Mouse (Mus musculus): Measurements from ENCODE around the gene Htr6. TPM values are rescaled to one million over a fixed set of nuclear protein-coding genes. Genes with fewer than 3 reads are reported as not detected.

Gene Htr6
- polyA plus RNA-seq, 1 experiment: not detected

GRCm38 (mm10) chr4:139040084-139040839 is 35.1 kb downstream of the Htr6 start:
- no peaks in the 10 kb centered on the region for H3K4me1 ChIP-seq (ENCODE audit: control insufficient read depth, insufficient read depth, low read length)
- TF ChIP-seq EP300 (IDR thresholded peaks at IDR 0.05; ENCODE audit: insufficient read depth, low read depth, low read length) (no peak), POLR2A (IDR thresholded peaks at IDR 0.05; ENCODE audit: insufficient read depth, low read length) (no peak), CTCF (IDR thresholded peaks at IDR 0.05; ENCODE audit: low read depth, low read length) (no peak)
- H3K4me3 ChIP-seq (ENCODE audit: low read depth, low read length): no peak overlapping the region
- H3K9me3 ChIP-seq (replicated peaks; ENCODE audit: control insufficient read depth, insufficient read depth, low read length, poor library complexity, severe bottlenecking): no peaks in the 10 kb centered on the region
- H3K27ac ChIP-seq (ENCODE audit: insufficient read depth, low read length): no peak overlapping the region
- no peaks in the 10 kb centered on the region for H3K27me3 ChIP-seq (ENCODE audit: control insufficient read depth, insufficient read depth, low read length, poor library complexity, severe bottlenecking)
- no peaks in the 10 kb centered on the region for H3K36me3 ChIP-seq (ENCODE audit: control insufficient read depth, insufficient read depth, low read length, poor library complexity, severe bottlenecking)
- no peak overlapping the region for H3K9ac ChIP-seq (ENCODE audit: low read depth, poor library complexity, severe bottlenecking)

DNA sequence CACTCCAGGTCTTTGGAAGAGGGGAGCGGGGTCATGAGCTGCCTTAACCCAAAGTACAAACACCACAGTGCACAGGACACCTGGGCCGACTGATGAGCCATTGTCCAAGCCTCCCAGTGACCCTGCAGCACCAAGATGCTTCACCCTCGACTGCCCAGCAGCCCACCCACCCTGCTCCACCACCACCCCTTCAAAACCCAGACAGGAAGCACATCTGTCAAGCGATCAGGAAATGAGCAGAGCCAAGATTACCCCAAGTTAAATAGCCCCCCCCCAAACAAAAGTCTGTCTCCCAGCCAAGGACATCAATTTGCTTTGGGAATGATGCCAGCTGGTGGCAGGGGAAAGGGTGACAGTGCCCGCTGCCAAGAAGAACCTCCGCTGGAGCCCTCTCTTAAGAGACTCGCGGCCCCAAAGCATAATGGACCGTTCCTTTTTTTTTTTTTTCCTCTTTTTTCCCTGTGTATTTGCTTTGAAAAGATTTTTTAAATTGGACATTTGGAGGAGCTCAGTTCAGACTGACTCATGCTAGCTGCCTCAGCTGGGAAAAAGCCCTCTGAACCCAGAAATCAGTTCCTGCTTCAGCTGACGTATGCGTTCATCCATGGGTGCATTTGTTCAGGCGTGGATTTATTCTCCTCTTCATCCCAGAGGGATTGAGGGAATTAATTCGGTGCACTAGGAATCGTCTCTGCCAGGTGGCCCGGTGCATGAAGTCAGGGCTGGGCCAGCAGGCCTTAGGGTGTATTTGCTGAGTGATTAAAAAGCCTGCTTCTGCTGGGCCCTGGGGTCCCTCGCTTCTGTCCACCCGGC is 37.4 kb downstream of the Htr6 start:
- H3K4me3 ChIP-seq (ENCODE audit: low read depth, low read length): no peak overlapping the region
- no peak overlapping the region for H3K27ac ChIP-seq (ENCODE audit: insufficient read depth, low read length)
- H3K27me3 ChIP-seq (ENCODE audit: control insufficient read depth, insufficient read depth, low read length, poor library complexity, severe bottlenecking): no peaks in the 10 kb centered on the region
- H3K9me3 ChIP-seq (replicated peaks; ENCODE audit: control insufficient read depth, insufficient read depth, low read length, poor library complexity, severe bottlenecking): no peaks in the 10 kb centered on the region
- TF ChIP-seq POLR2A (IDR thresholded peaks at IDR 0.05; ENCODE audit: insufficient read depth, low read length): no peak
- no peak for TF ChIP-seq CTCF (IDR thresholded peaks at IDR 0.05; ENCODE audit: low read depth, low read length)
- TF ChIP-seq EP300 (IDR thresholded peaks at IDR 0.05; ENCODE audit: insufficient read depth, low read depth, low read length): no peak
- H3K9ac ChIP-seq (ENCODE audit: low read depth, poor library complexity, severe bottlenecking): no peak overlapping the region
- H3K4me1 ChIP-seq (ENCODE audit: control insufficient read depth, insufficient read depth, low read length): no peaks in the 10 kb centered on the region
- H3K36me3 ChIP-seq (ENCODE audit: control insufficient read depth, insufficient read depth, low read length, poor library complexity, severe bottlenecking): no peaks in the 10 kb centered on the region

DNA sequence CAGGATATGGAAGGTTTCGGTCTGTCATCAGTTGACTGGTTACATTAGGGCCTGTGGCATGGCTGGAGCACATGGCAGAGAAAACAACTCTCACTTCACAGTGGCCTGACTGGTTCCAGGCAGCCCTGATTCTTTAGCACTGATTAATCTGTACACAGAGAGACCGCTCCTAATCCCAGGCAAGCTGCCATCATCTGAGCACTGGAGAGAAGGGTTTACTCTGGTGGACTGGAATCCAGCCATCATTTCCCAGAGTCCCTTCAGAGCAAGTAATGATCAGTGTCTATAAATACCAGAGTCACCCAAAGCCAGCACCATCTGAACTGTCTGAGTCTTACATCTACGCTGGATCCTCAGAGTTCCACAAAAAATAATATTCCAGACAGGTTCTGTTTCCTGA is 39.6 kb downstream of the Htr6 start:
- H3K4me1 ChIP-seq (ENCODE audit: control insufficient read depth, insufficient read depth, low read length): no peaks in the 10 kb centered on the region
- no peaks in the 10 kb centered on the region for H3K27me3 ChIP-seq (ENCODE audit: control insufficient read depth, insufficient read depth, low read length, poor library complexity, severe bottlenecking)
- H3K36me3 ChIP-seq (ENCODE audit: control insufficient read depth, insufficient read depth, low read length, poor library complexity, severe bottlenecking): no peaks in the 10 kb centered on the region
- H3K9ac ChIP-seq (ENCODE audit: low read depth, poor library complexity, severe bottlenecking): no peak overlapping the region
- H3K9me3 ChIP-seq (replicated peaks; ENCODE audit: control insufficient read depth, insufficient read depth, low read length, poor library complexity, severe bottlenecking): no peaks in the 10 kb centered on the region
- no peak overlapping the region for H3K27ac ChIP-seq (ENCODE audit: insufficient read depth, low read length)
- TF ChIP-seq POLR2A (IDR thresholded peaks at IDR 0.05; ENCODE audit: insufficient read depth, low read length) (no peak), EP300 (IDR thresholded peaks at IDR 0.05; ENCODE audit: insufficient read depth, low read depth, low read length) (no peak), CTCF (IDR thresholded peaks at IDR 0.05; ENCODE audit: low read depth, low read length) (no peak)
- no peak overlapping the region for H3K4me3 ChIP-seq (ENCODE audit: low read depth, low read length)

DNA sequence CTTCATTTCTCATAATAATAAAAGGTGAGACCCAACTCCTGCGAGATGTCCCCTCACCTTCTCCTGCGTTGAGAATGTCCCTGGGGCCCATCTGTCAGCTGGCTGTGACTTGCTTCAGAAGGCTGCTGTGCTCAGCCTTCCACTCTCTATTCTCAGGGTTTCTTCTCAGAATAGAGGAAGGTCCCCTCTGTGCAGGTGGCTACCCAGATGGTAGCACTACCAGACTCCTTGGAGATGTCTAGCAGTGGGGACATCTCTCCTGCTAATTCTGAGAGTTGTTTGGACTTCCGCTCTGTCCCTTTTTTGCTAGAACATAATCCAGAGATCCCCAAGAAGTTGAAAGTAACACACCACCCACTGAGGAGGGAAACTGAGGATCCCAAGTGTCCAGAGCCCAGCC is 40.4 kb downstream of the Htr6 start:
- H3K36me3 ChIP-seq (ENCODE audit: control insufficient read depth, insufficient read depth, low read length, poor library complexity, severe bottlenecking): no peaks in the 10 kb centered on the region
- no peak for TF ChIP-seq EP300 (IDR thresholded peaks at IDR 0.05; ENCODE audit: insufficient read depth, low read depth, low read length)
- TF ChIP-seq POLR2A (IDR thresholded peaks at IDR 0.05; ENCODE audit: insufficient read depth, low read length): no peak
- TF ChIP-seq CTCF (IDR thresholded peaks at IDR 0.05; ENCODE audit: low read depth, low read length): no peak
- H3K27me3 ChIP-seq (ENCODE audit: control insufficient read depth, insufficient read depth, low read length, poor library complexity, severe bottlenecking): no peaks in the 10 kb centered on the region
- no peak overlapping the region for H3K4me3 ChIP-seq (ENCODE audit: low read depth, low read length)
- H3K27ac ChIP-seq (ENCODE audit: insufficient read depth, low read length): no peak overlapping the region
- H3K4me1 ChIP-seq (ENCODE audit: control insufficient read depth, insufficient read depth, low read length): no peaks in the 10 kb centered on the region
- no peak overlapping the region for H3K9ac ChIP-seq (ENCODE audit: low read depth, poor library complexity, severe bottlenecking)
- no peaks in the 10 kb centered on the region for H3K9me3 ChIP-seq (replicated peaks; ENCODE audit: control insufficient read depth, insufficient read depth, low read length, poor library complexity, severe bottlenecking)

DNA sequence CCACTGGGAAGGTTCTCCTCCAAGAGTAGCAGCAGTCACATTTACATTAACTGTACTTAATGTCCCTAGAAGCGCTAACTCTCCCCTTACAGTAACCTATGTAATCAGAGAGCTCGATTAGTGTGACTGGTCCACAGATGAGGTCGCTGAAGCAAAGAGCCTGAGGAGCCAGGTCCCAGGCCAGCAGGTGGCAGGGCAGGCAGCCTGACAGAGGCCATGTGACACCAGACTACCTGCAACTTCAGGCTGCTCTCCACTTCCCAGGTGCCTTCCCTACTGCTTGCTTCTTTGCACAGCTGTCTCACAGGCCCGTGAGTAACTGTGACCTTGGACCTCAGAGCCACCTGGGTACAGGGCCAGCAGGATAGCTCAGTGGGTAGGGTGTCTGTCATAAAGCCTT is 40.8 kb downstream of the Htr6 start:
- Histone ChIP-seq H3K36me3 (ENCODE audit: control insufficient read depth, insufficient read depth, low read length, poor library complexity, severe bottlenecking) (no peaks in the 10 kb centered on the region), H3K4me3 (ENCODE audit: low read depth, low read length) (no peak overlapping the region), H3K27ac (ENCODE audit: insufficient read depth, low read length) (no peak overlapping the region), H3K4me1 (ENCODE audit: control insufficient read depth, insufficient read depth, low read length) (no peaks in the 10 kb centered on the region), H3K27me3 (ENCODE audit: control insufficient read depth, insufficient read depth, low read length, poor library complexity, severe bottlenecking) (no peaks in the 10 kb centered on the region), H3K9ac (ENCODE audit: low read depth, poor library complexity, severe bottlenecking) (no peak overlapping the region), H3K9me3 (replicated peaks; ENCODE audit: control insufficient read depth, insufficient read depth, low read length, poor library complexity, severe bottlenecking) (no peaks in the 10 kb centered on the region)
- peak; percentile 32 for TF ChIP-seq CTCF (IDR thresholded peaks at IDR 0.05; ENCODE audit: low read depth, low read length)
- TF ChIP-seq EP300 (IDR thresholded peaks at IDR 0.05; ENCODE audit: insufficient read depth, low read depth, low read length): no peak
- no peak for TF ChIP-seq POLR2A (IDR thresholded peaks at IDR 0.05; ENCODE audit: insufficient read depth, low read length)

- no peak overlapping the region for H3K4me3 ChIP-seq (ENCODE audit: low read depth, low read length)
- TF ChIP-seq POLR2A (IDR thresholded peaks at IDR 0.05; ENCODE audit: insufficient read depth, low read length): no peak
- H3K36me3 ChIP-seq (ENCODE audit: control insufficient read depth, insufficient read depth, low read length, poor library complexity, severe bottlenecking): no peaks in the 10 kb centered on the region
- H3K4me1 ChIP-seq (ENCODE audit: control insufficient read depth, insufficient read depth, low read length): no peaks in the 10 kb centered on the region
- no peaks in the 10 kb centered on the region for H3K27me3 ChIP-seq (ENCODE audit: control insufficient read depth, insufficient read depth, low read length, poor library complexity, severe bottlenecking)
- H3K9ac ChIP-seq (ENCODE audit: low read depth, poor library complexity, severe bottlenecking): no peak overlapping the region
- H3K27ac ChIP-seq (ENCODE audit: insufficient read depth, low read length): no peak overlapping the region
- no peaks in the 10 kb centered on the region for H3K9me3 ChIP-seq (replicated peaks; ENCODE audit: control insufficient read depth, insufficient read depth, low read length, poor library complexity, severe bottlenecking)
Measured at GRCm38 (mm10) chr4:139034010-139034367, 41.4 kb downstream of the Htr6 start.

All from ES-Bruce4 (cell line).